Mouse (Mus musculus) cortical plate, adult 2 months (tissue): ENCODE data around the gene Stx6. TPM values are rescaled to one million over a fixed set of nuclear protein-coding genes. Genes with fewer than 3 reads are reported as not detected.
A peak's percentile ranks its signal among the peaks of the same experiment; 100 is the strongest.

Experiments
- H3K27ac ChIP-seq: fragments of 200-500 bp; 2 replicates; pipeline ENCODE4 v1.5.1; 2012; ENCODE audit warnings: low read length, control low read depth, inconsistent platforms; ENCODE audit not compliant: insufficient read depth
- H3K4me1 ChIP-seq: fragments of 200-500 bp; 2 replicates; pipeline ENCODE4 v1.6.1; 2011; ENCODE audit warnings: low read length; ENCODE audit not compliant: control insufficient read depth, insufficient read depth
- H3K4me3 ChIP-seq: fragments of 200-500 bp; 2 replicates; pipeline ENCODE4 v1.5.1; 2011; ENCODE audit warnings: mild to moderate bottlenecking, low read length, control low read depth; ENCODE audit not compliant: insufficient read depth
- CTCF ChIP-seq: fragments of 200-500 bp; IDR thresholded peaks from 2 replicates; pipeline ENCODE4 v1.5.1; 2011; ENCODE audit warnings: mild to moderate bottlenecking, control low read depth, low read length; ENCODE audit not compliant: insufficient read depth; ENCODE audit errors: extremely low read depth
- POLR2A ChIP-seq: fragments of 200-500 bp; IDR thresholded peaks from 2 replicates; pipeline ENCODE4 v1.6.1; 2011; ENCODE audit warnings: mild to moderate bottlenecking, low read length, control low read depth; ENCODE audit not compliant: insufficient read depth; ENCODE audit errors: extremely low read depth
- polyA plus RNA-seq: library from polyadenylated mRNA; depleted of rRNA; stranded (reverse); fragments of >200 nt; gene quantifications from 2 replicates; pipeline ENCODE4 v1.2.3, GENCODE M21; 2012; rRNA removed

Stx6 gene
- polyA plus RNA-seq, result 108 and 113 TPM in 2 replicates

GRCm38 (mm10) chr1:155158141-155158969, at the start of gene Stx6:
TSS of gene Stx6 (plus strand) at chr1:155158715.
- H3K4me3 ChIP-seq, result peak within 1 kb of the TSS; percentile 75
- peak within 1 kb of the TSS; percentile 82 for H3K27ac ChIP-seq
- TF ChIP-seq POLR2A (0 out of 2 replicates have a peak, but pooled peaks have one; percentile 47), CTCF (no peak)
- H3K4me1 ChIP-seq, result no peaks in the 10 kb centered on the region

- TF ChIP-seq POLR2A, result no peak
- no peak for TF ChIP-seq CTCF
- H3K4me1 ChIP-seq, result peaks cover 7% of the 10 kb centered on the region
- H3K4me3 ChIP-seq, result no peak overlapping the region
- no peak overlapping the region for H3K27ac ChIP-seq
These were observed 48.8 kb upstream of the Stx6 start for GRCm38 (mm10) chr1:155109387-155110350.

GRCm38 (mm10) chr1:155111491-155111890, 47.0 kb upstream of the Stx6 start:
- TF ChIP-seq CTCF (no peak), POLR2A (no peak)
- Histone ChIP-seq H3K4me1 (peaks cover 7% of the 10 kb centered on the region), H3K27ac (no peak overlapping the region), H3K4me3 (no peak overlapping the region)

- Histone ChIP-seq H3K4me1 (peaks cover 7% of the 10 kb centered on the region), H3K27ac (no peak overlapping the region), H3K4me3 (no peak overlapping the region)
- TF ChIP-seq CTCF (no peak), POLR2A (no peak)
These were observed 46.4 kb upstream of the Stx6 start for GRCm38 (mm10) chr1:155112118-155112517.

GRCm38 (mm10) chr1:155112875-155113274, 45.6 kb upstream of the Stx6 start:
- Histone ChIP-seq H3K27ac (no peak overlapping the region), H3K4me1 (peaks cover 7% of the 10 kb centered on the region), H3K4me3 (no peak overlapping the region)
- TF ChIP-seq POLR2A, result no peak
- TF ChIP-seq CTCF, result no peak

- no peak for TF ChIP-seq POLR2A
- TF ChIP-seq CTCF, result no peak
- peaks cover 7% of the 10 kb centered on the region for H3K4me1 ChIP-seq
- no peak overlapping the region for H3K4me3 ChIP-seq
- no peak overlapping the region for H3K27ac ChIP-seq
These were observed 44.6 kb upstream of the Stx6 start for GRCm38 (mm10) chr1:155113946-155114345.

- H3K4me1 ChIP-seq, result no peaks in the 10 kb centered on the region
- H3K27ac ChIP-seq, result no peak overlapping the region
- no peak overlapping the region for H3K4me3 ChIP-seq
- TF ChIP-seq POLR2A (no peak), CTCF (no peak)
These were observed 38.8 kb upstream of the Stx6 start for GRCm38 (mm10) chr1:155119719-155120118.

GRCm38 (mm10) chr1:155121977-155122939, 36.3 kb upstream of the Stx6 start:
- Histone ChIP-seq H3K27ac (no peak overlapping the region), H3K4me3 (no peak overlapping the region), H3K4me1 (no peaks in the 10 kb centered on the region)
- no peak for TF ChIP-seq POLR2A
